Mouse (Mus musculus) G1E (cell line): ENCODE results near the gene Srsf5.

ENCODE experiments used
- CTCF ChIP-seq: IDR thresholded peaks from 2 replicates; pipeline ENCODE4 v1.5.1; 2012; ENCODE audit warnings: low read depth, low read length, inconsistent platforms, mixed read lengths
- GATA1 ChIP-seq: IDR thresholded peaks from 2 replicates; pipeline ENCODE4 v1.6.1; 2012; ENCODE audit warnings: borderline replicate concordance, low read length, inconsistent platforms, mixed read lengths
- GATA2 ChIP-seq: IDR thresholded peaks from 2 replicates; pipeline ENCODE4 v1.6.1; 2012; ENCODE audit warnings: low read depth, low read length, inconsistent platforms, borderline replicate concordance
- POLR2AphosphoS5 ChIP-seq: IDR thresholded peaks from 2 replicates; pipeline ENCODE4 v1.6.1; 2012; ENCODE audit warnings: low read depth, low read length, inconsistent platforms; ENCODE audit not compliant: insufficient replicate concordance
- TAL1 ChIP-seq: conservative IDR thresholded peaks from 2 replicates; pipeline ENCODE4 v1.6.1; 2012; ENCODE audit warnings: low read depth, low read length, inconsistent platforms, mixed read lengths

- TF ChIP-seq CTCF (no peak), GATA1 (no peak), POLR2AphosphoS5 (no peak), TAL1 (peak; percentile 61), GATA2 (no peak)
Measured at GRCm38 (mm10) chr12:80943395-80943794, 1.9 kb upstream of the Srsf5 start.
